Mouse (Mus musculus): ENCODE data around the gene Ngf. TPM values are rescaled to one million over a fixed set of nuclear protein-coding genes. Genes with fewer than 3 reads are reported as not detected.

Gene Ngf
- polyA plus RNA-seq, 1 experiment from 2014 or later = 2.3 TPM

- Histone ChIP-seq H3K9me3 (no peaks in the 10 kb centered on the region), H3K36me3 (replicated peaks) (no peaks in the 10 kb centered on the region), H3K4me1 (peaks cover 9% of the 10 kb centered on the region; the same call in 1 of the 2 replicates), H3K4me3 (no peak overlapping the region), H3K27me3 (replicated peaks; ENCODE audit: low read depth, poor library complexity, severe bottlenecking) (no peaks in the 10 kb centered on the region), H3K27ac (replicated peaks) (no peak overlapping the region)
- 86% methylated on average over 4 of the region's 4 CpGs for whole genome bisulfite sequencing
- DNase-seq (ENCODE audit: low spot score) = no peak
Measured at GRCm38 (mm10) chr3:102516937-102517336, 47.2 kb downstream of the Ngf start.

- no peaks in the 10 kb centered on the region for H3K36me3 ChIP-seq (replicated peaks)
- H3K27me3 ChIP-seq (replicated peaks; ENCODE audit: low read depth, poor library complexity, severe bottlenecking) = no peaks in the 10 kb centered on the region
- H3K9me3 ChIP-seq = no peaks in the 10 kb centered on the region
- no peak for DNase-seq (ENCODE audit: low spot score)
- WGBS = 62% methylated on average over 5 of the region's 5 CpGs
- no peak overlapping the region for H3K27ac ChIP-seq (replicated peaks)
- H3K4me1 ChIP-seq = peaks cover 25% of the 10 kb centered on the region
- H3K4me3 ChIP-seq = no peak overlapping the region
Measured at GRCm38 (mm10) chr3:102521061-102521460, 51.3 kb downstream of the Ngf start.

- Histone ChIP-seq H3K4me1 (peaks cover 42% of the 10 kb centered on the region), H3K9me3 (no peaks in the 10 kb centered on the region), H3K4me3 (no peak overlapping the region), H3K36me3 (replicated peaks) (no peaks in the 10 kb centered on the region), H3K27me3 (replicated peaks; ENCODE audit: low read depth, poor library complexity, severe bottlenecking) (no peaks in the 10 kb centered on the region), H3K27ac (replicated peaks) (peak overlapping the region; percentile 24; the same call in 1 of the 2 replicates)
- WGBS = 79% methylated on average over 2 of the region's 2 CpGs
- no peak for DNase-seq (ENCODE audit: low spot score)
Measured at GRCm38 (mm10) chr3:102523711-102524110, 54.0 kb downstream of the Ngf start.

- DNase-seq (ENCODE audit: low spot score) = no peak
- Histone ChIP-seq H3K9me3 (no peaks in the 10 kb centered on the region), H3K27ac (replicated peaks) (no peak overlapping the region; the same call in 1 of the 2 replicates), H3K4me3 (no peak overlapping the region), H3K4me1 (peaks cover 42% of the 10 kb centered on the region), H3K36me3 (replicated peaks) (no peaks in the 10 kb centered on the region), H3K27me3 (replicated peaks; ENCODE audit: low read depth, poor library complexity, severe bottlenecking) (no peaks in the 10 kb centered on the region)
- 82% methylated on average over 7 of the region's 7 CpGs for WGBS
Measured at GRCm38 (mm10) chr3:102524951-102525350, 55.2 kb downstream of the Ngf start.

- no peak overlapping the region for H3K4me3 ChIP-seq
- H3K27me3 ChIP-seq (replicated peaks; ENCODE audit: low read depth, poor library complexity, severe bottlenecking) = no peaks in the 10 kb centered on the region
- no peaks in the 10 kb centered on the region for H3K36me3 ChIP-seq (replicated peaks)
- no peaks in the 10 kb centered on the region for H3K9me3 ChIP-seq
- WGBS = 71% methylated on average over 8 of the region's 8 CpGs
- no peak for DNase-seq (ENCODE audit: low spot score)
- peaks cover 42% of the 10 kb centered on the region for H3K4me1 ChIP-seq
- peak overlapping the region; percentile 80 for H3K27ac ChIP-seq (replicated peaks)
Measured at GRCm38 (mm10) chr3:102525856-102526255, 56.1 kb downstream of the Ngf start.

- H3K4me3 ChIP-seq = no peak overlapping the region
- no peaks in the 10 kb centered on the region for H3K9me3 ChIP-seq
- peak; percentile 68 for DNase-seq (ENCODE audit: low spot score)
- H3K36me3 ChIP-seq (replicated peaks) = no peaks in the 10 kb centered on the region
- H3K27me3 ChIP-seq (replicated peaks; ENCODE audit: low read depth, poor library complexity, severe bottlenecking) = no peaks in the 10 kb centered on the region
- H3K27ac ChIP-seq (replicated peaks) = peak overlapping the region; percentile 80
- WGBS = 51% methylated on average over 6 of the region's 6 CpGs
- H3K4me1 ChIP-seq = peaks cover 36% of the 10 kb centered on the region
Measured at GRCm38 (mm10) chr3:102526481-102526880, 56.8 kb downstream of the Ngf start.

GRCm38 (mm10) chr3:102534744-102535143 is 65.0 kb downstream of the Ngf start:
- no peaks in the 10 kb centered on the region for H3K9me3 ChIP-seq
- H3K27ac ChIP-seq (replicated peaks) = no peak overlapping the region
- H3K4me1 ChIP-seq = no peaks in the 10 kb centered on the region
- H3K36me3 ChIP-seq (replicated peaks) = no peaks in the 10 kb centered on the region
- no peak overlapping the region for H3K4me3 ChIP-seq
- WGBS = 85% methylated on average over 1 of the region's 1 CpGs
- no peak for DNase-seq (ENCODE audit: low spot score)
- H3K27me3 ChIP-seq (replicated peaks; ENCODE audit: low read depth, poor library complexity, severe bottlenecking) = no peaks in the 10 kb centered on the region

- no peak for DNase-seq (ENCODE audit: low spot score)
- no peaks in the 10 kb centered on the region for H3K9me3 ChIP-seq
- no peaks in the 10 kb centered on the region for H3K4me1 ChIP-seq
- WGBS = 67% methylated on average over 5 of the region's 5 CpGs
- H3K27me3 ChIP-seq (replicated peaks; ENCODE audit: low read depth, poor library complexity, severe bottlenecking) = no peaks in the 10 kb centered on the region
- H3K27ac ChIP-seq (replicated peaks) = no peak overlapping the region
- H3K36me3 ChIP-seq (replicated peaks) = no peaks in the 10 kb centered on the region
- H3K4me3 ChIP-seq = no peak overlapping the region
Measured at GRCm38 (mm10) chr3:102543646-102544045, 73.9 kb downstream of the Ngf start.

- WGBS = 87% methylated on average over 5 of the region's 5 CpGs
- Histone ChIP-seq H3K4me1 (no peaks in the 10 kb centered on the region), H3K27me3 (replicated peaks; ENCODE audit: low read depth, poor library complexity, severe bottlenecking) (no peaks in the 10 kb centered on the region), H3K36me3 (replicated peaks) (no peaks in the 10 kb centered on the region), H3K27ac (replicated peaks) (no peak overlapping the region), H3K9me3 (no peaks in the 10 kb centered on the region), H3K4me3 (no peak overlapping the region)
- no peak for DNase-seq (ENCODE audit: low spot score)
Measured at GRCm38 (mm10) chr3:102547536-102547935, 77.8 kb downstream of the Ngf start.

GRCm38 (mm10) chr3:102553935-102554670 is 84.4 kb downstream of the Ngf start:
- WGBS = 83% methylated on average over 6 of the region's 6 CpGs

GRCm38 (mm10) chr3:102556108-102556507 is 86.4 kb downstream of the Ngf start:
- Histone ChIP-seq H3K36me3 (replicated peaks) (no peaks in the 10 kb centered on the region), H3K4me3 (no peak overlapping the region), H3K27ac (replicated peaks) (no peak overlapping the region), H3K27me3 (replicated peaks; ENCODE audit: low read depth, poor library complexity, severe bottlenecking) (no peaks in the 10 kb centered on the region), H3K9me3 (no peaks in the 10 kb centered on the region), H3K4me1 (peaks cover 12% of the 10 kb centered on the region)
- WGBS = 35% methylated on average over 1 of the region's 1 CpGs
- peak; percentile 27 for DNase-seq (ENCODE audit: low spot score)

More at GRCm38 (mm10) chr3:102553935-102554670, 84.4 kb downstream of the Ngf start:
- Histone ChIP-seq H3K9me3 (no peaks in the 10 kb centered on the region), H3K4me3 (no peak overlapping the region), H3K4me1 (peaks cover 9% of the 10 kb centered on the region), H3K27me3 (replicated peaks; ENCODE audit: low read depth, poor library complexity, severe bottlenecking) (no peaks in the 10 kb centered on the region), H3K27ac (replicated peaks) (no peak overlapping the region), H3K36me3 (replicated peaks) (no peaks in the 10 kb centered on the region)
- DNase-seq (ENCODE audit: low spot score) = no peak

- Histone ChIP-seq H3K4me1 (peaks cover 12% of the 10 kb centered on the region), H3K27me3 (replicated peaks; ENCODE audit: low read depth, poor library complexity, severe bottlenecking) (no peaks in the 10 kb centered on the region), H3K36me3 (replicated peaks) (no peaks in the 10 kb centered on the region), H3K27ac (replicated peaks) (no peak overlapping the region), H3K4me3 (no peak overlapping the region), H3K9me3 (no peaks in the 10 kb centered on the region)
- DNase-seq (ENCODE audit: low spot score) = no peak
Measured at GRCm38 (mm10) chr3:102556645-102557044, 86.9 kb downstream of the Ngf start.
